Mouse (Mus musculus): ENCODE data around the gene Brd7. TPM values are rescaled to one million over a fixed set of nuclear protein-coding genes. Genes with fewer than 3 reads are reported as not detected.

Gene Brd7
- polyA plus RNA-seq, 1 experiment from 2014 or later: 84.0 TPM

- Histone ChIP-seq H3K4me3 (ENCODE audit: control insufficient read depth in 1 of 2, insufficient read depth in 1 of 2, low read depth in 1 of 2, low read length in 2 of 2) (no peak overlapping the region), H3K27ac (replicated peaks in 1 of 2; ENCODE audit: control insufficient read depth in 1 of 2, insufficient read depth in 1 of 2, low read depth in 2 of 2, low read length in 2 of 2) (no peak overlapping the region), H3K9ac (ENCODE audit: low read length) (no peak overlapping the region), H3K27me3 (ENCODE audit: control insufficient read depth, insufficient read depth, low read length) (no peaks in the 10 kb centered on the region), H3K36me3 (ENCODE audit: control insufficient read depth, insufficient read depth, low read length) (peaks cover 89% of the 10 kb centered on the region), H3K4me2 (ENCODE audit: low read length) (no peak overlapping the region), H3K9me3 (ENCODE audit: control insufficient read depth, low read length) (no peaks in the 10 kb centered on the region), H3K4me1 (ENCODE audit: control insufficient read depth in 2 of 2, insufficient read depth in 2 of 2, low read length in 2 of 2) (peaks cover 2 to 7% of the 10 kb centered on the region in 2 experiments)
- no peak for ATAC-seq (ENCODE audit: insufficient number of reproducible peaks, insufficient read depth, low FRiP score, low read depth)
- 83% methylated on average over 6 of the region's 6 CpGs for WGBS
Measured at GRCm38 (mm10) chr8:88328689-88329088, 33.3 kb downstream of the Brd7 start.

DNA sequence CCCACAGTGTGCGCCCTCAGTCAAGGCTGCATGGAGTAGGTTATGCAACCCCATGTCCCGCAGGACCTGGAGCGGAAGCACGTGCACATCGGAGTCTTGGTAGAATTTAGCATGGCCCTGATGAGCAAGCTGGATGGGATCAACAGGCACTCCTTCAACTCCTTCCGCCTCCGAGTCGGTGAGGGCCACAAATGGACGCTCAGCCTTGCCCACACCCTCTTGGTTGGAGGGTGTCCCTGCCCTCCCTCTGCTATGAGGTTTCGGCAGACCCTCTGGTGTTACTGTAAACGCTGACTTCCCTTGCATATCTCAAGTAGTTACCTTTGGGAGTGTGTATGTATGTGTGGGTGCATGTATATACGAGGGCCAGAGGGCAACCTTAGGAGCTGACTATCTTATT lies 35.7 kb downstream of the Brd7 start:
- WGBS: 96% methylated on average over 12 of the region's 12 CpGs
- Histone ChIP-seq H3K27ac (replicated peaks in 1 of 2; ENCODE audit: control insufficient read depth in 1 of 2, insufficient read depth in 1 of 2, low read depth in 2 of 2, low read length in 2 of 2) (no peak overlapping the region), H3K4me1 (ENCODE audit: control insufficient read depth in 2 of 2, insufficient read depth in 2 of 2, low read length in 2 of 2) (no peaks in the 10 kb centered on the region; a peak in 1 of 4 replicates), H3K36me3 (ENCODE audit: control insufficient read depth, insufficient read depth, low read length) (peaks cover 65% of the 10 kb centered on the region), H3K27me3 (ENCODE audit: control insufficient read depth, insufficient read depth, low read length) (no peaks in the 10 kb centered on the region), H3K4me3 (ENCODE audit: control insufficient read depth in 1 of 2, insufficient read depth in 1 of 2, low read depth in 1 of 2, low read length in 2 of 2) (no peak overlapping the region), H3K9me3 (ENCODE audit: control insufficient read depth, low read length) (no peaks in the 10 kb centered on the region), H3K4me2 (ENCODE audit: low read length) (no peak overlapping the region), H3K9ac (ENCODE audit: low read length) (no peak overlapping the region)
- no peak for ATAC-seq (ENCODE audit: insufficient number of reproducible peaks, insufficient read depth, low FRiP score, low read depth)

GRCm38 (mm10) chr8:88325795-88326194 lies 36.2 kb downstream of the Brd7 start:
- no peak for ATAC-seq (ENCODE audit: insufficient number of reproducible peaks, insufficient read depth, low FRiP score, low read depth)

DNA sequence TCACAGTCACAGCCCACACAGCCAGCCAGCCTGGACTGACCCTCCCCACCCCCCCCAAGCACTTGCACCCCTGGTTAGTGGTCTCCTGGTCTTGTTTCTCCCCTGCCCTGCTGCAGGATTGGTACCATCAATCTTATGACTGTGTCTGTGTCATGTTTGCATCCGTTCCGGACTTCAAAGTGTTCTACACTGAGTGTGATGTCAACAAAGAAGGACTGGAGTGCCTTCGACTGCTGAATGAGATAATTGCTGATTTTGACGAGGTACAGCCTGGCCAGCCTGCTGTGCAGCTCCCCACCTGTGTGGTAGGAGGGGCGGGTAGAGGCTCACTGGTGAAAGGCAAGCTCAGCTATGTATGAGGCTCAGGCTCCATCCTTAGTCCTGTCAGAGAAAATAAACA lies 36.7 kb downstream of the Brd7 start:
- H3K9ac ChIP-seq (ENCODE audit: low read length): no peak overlapping the region
- no peaks in the 10 kb centered on the region for H3K27me3 ChIP-seq (ENCODE audit: control insufficient read depth, insufficient read depth, low read length)
- no peaks in the 10 kb centered on the region for H3K9me3 ChIP-seq (ENCODE audit: control insufficient read depth, low read length)
- no peak overlapping the region for H3K27ac ChIP-seq (replicated peaks in 1 of 2; ENCODE audit: control insufficient read depth in 1 of 2, insufficient read depth in 1 of 2, low read depth in 2 of 2, low read length in 2 of 2)
- no peak overlapping the region for H3K4me2 ChIP-seq (ENCODE audit: low read length)
- H3K4me3 ChIP-seq (ENCODE audit: control insufficient read depth in 1 of 2, insufficient read depth in 1 of 2, low read depth in 1 of 2, low read length in 2 of 2): no peak overlapping the region
- no peak for ATAC-seq (ENCODE audit: insufficient number of reproducible peaks, insufficient read depth, low FRiP score, low read depth)
- H3K36me3 ChIP-seq (ENCODE audit: control insufficient read depth, insufficient read depth, low read length): peaks cover 56% of the 10 kb centered on the region
- 29% methylated on average over 5 of the region's 5 CpGs for WGBS
- no peaks in the 10 kb centered on the region; a peak in 1 of 4 replicates for H3K4me1 ChIP-seq (ENCODE audit: control insufficient read depth in 2 of 2, insufficient read depth in 2 of 2, low read length in 2 of 2)

More at GRCm38 (mm10) chr8:88325795-88326194, 36.2 kb downstream of the Brd7 start:
- no peak overlapping the region for H3K4me2 ChIP-seq (ENCODE audit: low read length)
- no peaks in the 10 kb centered on the region for H3K27me3 ChIP-seq (ENCODE audit: control insufficient read depth, insufficient read depth, low read length)
- peaks cover 62% of the 10 kb centered on the region for H3K36me3 ChIP-seq (ENCODE audit: control insufficient read depth, insufficient read depth, low read length)
- no peaks in the 10 kb centered on the region; a peak in 1 of 4 replicates for H3K4me1 ChIP-seq (ENCODE audit: control insufficient read depth in 2 of 2, insufficient read depth in 2 of 2, low read length in 2 of 2)
- no peaks in the 10 kb centered on the region for H3K9me3 ChIP-seq (ENCODE audit: control insufficient read depth, low read length)
- no peak overlapping the region for H3K4me3 ChIP-seq (ENCODE audit: control insufficient read depth in 1 of 2, insufficient read depth in 1 of 2, low read depth in 1 of 2, low read length in 2 of 2)
- H3K9ac ChIP-seq (ENCODE audit: low read length): no peak overlapping the region
- whole genome bisulfite sequencing: 95% methylated on average over 5 of the region's 5 CpGs
- no peak overlapping the region for H3K27ac ChIP-seq (replicated peaks in 1 of 2; ENCODE audit: control insufficient read depth in 1 of 2, insufficient read depth in 1 of 2, low read depth in 2 of 2, low read length in 2 of 2)

DNA sequence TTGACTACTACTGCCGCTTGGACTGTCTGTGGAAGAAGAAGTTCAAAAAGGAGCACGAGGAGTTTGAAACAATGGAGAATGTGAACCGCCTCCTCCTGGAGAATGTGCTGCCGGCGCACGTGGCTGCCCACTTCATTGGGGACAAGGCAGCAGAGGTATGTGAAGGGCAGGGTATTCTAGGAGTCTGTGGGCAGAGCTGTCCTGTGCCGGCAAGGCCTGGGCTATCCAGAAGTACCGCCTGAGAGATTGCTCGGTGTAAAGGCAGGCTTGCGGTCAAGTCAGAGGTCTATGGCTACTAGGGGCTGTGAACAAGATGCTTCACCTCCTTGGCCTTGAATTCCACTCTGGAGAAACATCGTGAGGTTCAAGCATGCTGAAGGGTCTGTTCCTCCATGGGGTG lies 37.2 kb downstream of the Brd7 start:
- H3K9ac ChIP-seq (ENCODE audit: low read length): no peak overlapping the region
- H3K36me3 ChIP-seq (ENCODE audit: control insufficient read depth, insufficient read depth, low read length): peaks cover 51% of the 10 kb centered on the region
- H3K4me1 ChIP-seq (ENCODE audit: control insufficient read depth in 2 of 2, insufficient read depth in 2 of 2, low read length in 2 of 2): no peaks in the 10 kb centered on the region; a peak in 1 of 4 replicates
- no peak overlapping the region for H3K4me2 ChIP-seq (ENCODE audit: low read length)
- WGBS: 76% methylated on average over 11 of the region's 11 CpGs
- no peak for ATAC-seq (ENCODE audit: insufficient number of reproducible peaks, insufficient read depth, low FRiP score, low read depth)
- H3K4me3 ChIP-seq (ENCODE audit: control insufficient read depth in 1 of 2, insufficient read depth in 1 of 2, low read depth in 1 of 2, low read length in 2 of 2): no peak overlapping the region
- no peaks in the 10 kb centered on the region for H3K27me3 ChIP-seq (ENCODE audit: control insufficient read depth, insufficient read depth, low read length)
- H3K27ac ChIP-seq (replicated peaks in 1 of 2; ENCODE audit: control insufficient read depth in 1 of 2, insufficient read depth in 1 of 2, low read depth in 2 of 2, low read length in 2 of 2): no peak overlapping the region
- no peaks in the 10 kb centered on the region for H3K9me3 ChIP-seq (ENCODE audit: control insufficient read depth, low read length)

DNA sequence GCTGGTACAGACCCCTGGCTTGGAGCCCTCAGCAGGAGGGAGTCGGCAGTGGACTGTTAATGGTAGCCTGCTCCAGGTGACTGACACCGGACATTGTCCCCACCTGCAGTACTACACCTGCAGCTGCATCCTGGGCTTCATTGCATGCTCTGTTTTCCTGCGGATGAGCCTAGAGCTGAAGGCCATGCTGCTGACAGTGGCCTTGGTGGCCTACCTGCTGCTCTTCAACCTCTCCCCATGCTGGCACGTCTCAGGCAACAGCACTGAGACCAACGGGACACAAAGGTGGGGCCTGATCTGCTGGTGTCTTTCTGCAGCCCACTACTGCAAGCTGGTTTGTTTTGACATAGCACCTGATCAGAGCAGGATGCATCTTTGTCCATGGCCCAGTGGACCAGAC lies 38.5 kb downstream of the Brd7 start:
- Histone ChIP-seq H3K4me2 (ENCODE audit: low read length) (no peak overlapping the region), H3K27me3 (ENCODE audit: control insufficient read depth, insufficient read depth, low read length) (no peaks in the 10 kb centered on the region), H3K9me3 (ENCODE audit: control insufficient read depth, low read length) (no peaks in the 10 kb centered on the region), H3K36me3 (ENCODE audit: control insufficient read depth, insufficient read depth, low read length) (peaks cover 39% of the 10 kb centered on the region), H3K4me1 (ENCODE audit: control insufficient read depth in 2 of 2, insufficient read depth in 2 of 2, low read length in 2 of 2) (no peaks in the 10 kb centered on the region; a peak in 1 of 4 replicates), H3K27ac (replicated peaks in 1 of 2; ENCODE audit: control insufficient read depth in 1 of 2, insufficient read depth in 1 of 2, low read depth in 2 of 2, low read length in 2 of 2) (no peak overlapping the region), H3K4me3 (ENCODE audit: control insufficient read depth in 1 of 2, insufficient read depth in 1 of 2, low read depth in 1 of 2, low read length in 2 of 2) (no peak overlapping the region), H3K9ac (ENCODE audit: low read length) (no peak overlapping the region)
- WGBS: 88% methylated on average over 5 of the region's 5 CpGs
- no peak for ATAC-seq (ENCODE audit: insufficient number of reproducible peaks, insufficient read depth, low FRiP score, low read depth)

DNA sequence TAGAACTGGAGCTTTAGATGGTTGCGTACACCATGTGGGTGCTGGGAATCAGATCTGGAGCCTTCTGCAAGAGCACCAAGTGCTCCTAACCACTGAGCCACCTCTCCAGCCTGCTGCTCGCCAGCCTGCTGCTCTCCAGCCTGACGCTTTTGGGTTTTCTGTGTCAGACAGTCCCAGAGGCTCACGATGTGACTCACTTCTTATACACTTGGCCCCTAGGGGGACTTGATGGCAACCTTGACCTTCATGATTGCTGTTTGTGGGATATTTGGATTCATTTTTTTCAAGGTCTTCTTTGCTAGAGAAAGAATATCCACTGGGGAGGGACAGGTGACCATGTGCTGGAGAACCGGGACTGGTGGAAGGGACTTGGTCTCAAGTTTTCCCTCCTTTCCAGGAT lies 40.6 kb downstream of the Brd7 start:
- H3K27me3 ChIP-seq (ENCODE audit: control insufficient read depth, insufficient read depth, low read length): no peaks in the 10 kb centered on the region
- ATAC-seq (ENCODE audit: insufficient number of reproducible peaks, insufficient read depth, low FRiP score, low read depth): no peak
- H3K4me3 ChIP-seq (ENCODE audit: control insufficient read depth in 1 of 2, insufficient read depth in 1 of 2, low read depth in 1 of 2, low read length in 2 of 2): no peak overlapping the region
- H3K36me3 ChIP-seq (ENCODE audit: control insufficient read depth, insufficient read depth, low read length): peaks cover 18% of the 10 kb centered on the region
- no peak overlapping the region for H3K27ac ChIP-seq (replicated peaks in 1 of 2; ENCODE audit: control insufficient read depth in 1 of 2, insufficient read depth in 1 of 2, low read depth in 2 of 2, low read length in 2 of 2)
- H3K4me1 ChIP-seq (ENCODE audit: control insufficient read depth in 2 of 2, insufficient read depth in 2 of 2, low read length in 2 of 2): peaks cover 8 to 13% of the 10 kb centered on the region in 2 experiments
- no peaks in the 10 kb centered on the region for H3K9me3 ChIP-seq (ENCODE audit: control insufficient read depth, low read length)
- 85% methylated on average over 5 of the region's 5 CpGs for WGBS
- no peak overlapping the region for H3K9ac ChIP-seq (ENCODE audit: low read length)
- H3K4me2 ChIP-seq (ENCODE audit: low read length): no peak overlapping the region

- Histone ChIP-seq H3K9me3 (ENCODE audit: control insufficient read depth, low read length) (no peaks in the 10 kb centered on the region), H3K27ac (replicated peaks in 1 of 2; ENCODE audit: control insufficient read depth in 1 of 2, insufficient read depth in 1 of 2, low read depth in 2 of 2, low read length in 2 of 2) (no peak overlapping the region), H3K4me2 (ENCODE audit: low read length) (no peak overlapping the region), H3K4me1 (ENCODE audit: control insufficient read depth in 2 of 2, insufficient read depth in 2 of 2, low read length in 2 of 2) (peaks cover 10 to 18% of the 10 kb centered on the region in 2 experiments), H3K36me3 (ENCODE audit: control insufficient read depth, insufficient read depth, low read length) (peaks cover 6% of the 10 kb centered on the region; the same call in 1 of the 2 replicates), H3K9ac (ENCODE audit: low read length) (no peak overlapping the region), H3K27me3 (ENCODE audit: control insufficient read depth, insufficient read depth, low read length) (no peaks in the 10 kb centered on the region), H3K4me3 (ENCODE audit: control insufficient read depth in 1 of 2, insufficient read depth in 1 of 2, low read depth in 1 of 2, low read length in 2 of 2) (no peak overlapping the region)
- 95% methylated on average over 6 of the region's 6 CpGs for WGBS
- no peak for ATAC-seq (ENCODE audit: insufficient number of reproducible peaks, insufficient read depth, low FRiP score, low read depth)
Measured at GRCm38 (mm10) chr8:88320134-88320533, 41.9 kb downstream of the Brd7 start.

Measured in heart, embryonic 14.5 days (tissue).